In genomic region chr3:135973842-135974241, GRCm38 (mm10) we compare ENCODE assay signal across 22 mouse cellular contexts.
DNase-seq lines count a peak whose midpoint lies in the region; ATAC-seq and TF ChIP-seq lines count a peak whose summit lies in the region.
"Had no signal": no experiment of that assay in that cellular context is flagged by ENCODE, and none has a peak within 500 bp of the region (broad histone marks: within the 10 kb centered on the region; RNA-seq: fewer than 3 reads in every experiment).

No protein-coding gene starts in this region.

- no peak overlapping the region for H3K9ac ChIP-seq in kidney, embryonic 15.5 days
- no peak overlapping the region for H3K9ac ChIP-seq in kidney, postnatal 0 days (ENCODE audit: low read depth, low read length)
- H3K9ac ChIP-seq: embryonic facial prominence, embryonic 13.5 days; embryonic facial prominence, embryonic 15.5 days; forebrain, embryonic 12.5 days had no signal

- H3K4me1 ChIP-seq in kidney, embryonic 15.5 days: peaks cover 12% of the 10 kb centered on the region; the same call in 1 of the 2 replicates
- no peaks in the 10 kb centered on the region; the same call in 1 of the 2 replicates for H3K4me1 ChIP-seq in kidney, postnatal 0 days (replicated peaks; ENCODE audit: insufficient read depth, low read length)
- no peaks in the 10 kb centered on the region for H3K4me1 ChIP-seq in kidney, adult 2 months (ENCODE audit: control insufficient read depth, insufficient read depth, low read length)
- H3K4me1 ChIP-seq: embryonic facial prominence, embryonic 13.5 days; embryonic facial prominence, embryonic 15.5 days; forebrain, embryonic 10.5 days; forebrain, embryonic 12.5 days had no signal

- H3K27ac ChIP-seq in kidney, embryonic 15.5 days: no peak overlapping the region
- H3K27ac ChIP-seq in kidney, postnatal 0 days: no peak overlapping the region
- no peak overlapping the region for H3K27ac ChIP-seq in kidney, adult 2 months (ENCODE audit: insufficient read depth, low read depth, low read length)
- H3K27ac ChIP-seq: embryonic facial prominence, embryonic 13.5 days; embryonic facial prominence, embryonic 15.5 days; forebrain, embryonic 10.5 days; forebrain, embryonic 12.5 days had no signal

- no peaks in the 10 kb centered on the region for H3K27me3 ChIP-seq in kidney, embryonic 15.5 days
- no peaks in the 10 kb centered on the region for H3K27me3 ChIP-seq in kidney, postnatal 0 days (ENCODE audit: insufficient read depth, low read length)
- H3K27me3 ChIP-seq in kidney, adult 2 months (replicated peaks; ENCODE audit: control insufficient read depth, insufficient read depth, low read length): no peaks in the 10 kb centered on the region
- H3K27me3 ChIP-seq: embryonic facial prominence, embryonic 13.5 days; embryonic facial prominence, embryonic 15.5 days; forebrain, embryonic 12.5 days had no signal

- no peak for TF ChIP-seq POLR2A in kidney, adult 2 months (IDR thresholded peaks at IDR 0.05; ENCODE audit: low read depth, low read length)

- no peaks in the 10 kb centered on the region for H3K9me3 ChIP-seq in kidney, embryonic 15.5 days (replicated peaks)
- H3K9me3 ChIP-seq in kidney, postnatal 0 days (replicated peaks; ENCODE audit: low read length): no peaks in the 10 kb centered on the region
- H3K9me3 ChIP-seq: embryonic facial prominence, embryonic 13.5 days; embryonic facial prominence, embryonic 15.5 days; forebrain, embryonic 10.5 days; forebrain, embryonic 12.5 days had no signal

- H3K36me3 ChIP-seq in kidney, embryonic 15.5 days: no peaks in the 10 kb centered on the region
- no peaks in the 10 kb centered on the region for H3K36me3 ChIP-seq in kidney, postnatal 0 days (ENCODE audit: insufficient read depth, low read length)
- no peaks in the 10 kb centered on the region for H3K36me3 ChIP-seq in kidney, adult 2 months (ENCODE audit: control insufficient read depth, insufficient read depth, low read length)
- H3K36me3 ChIP-seq: embryonic facial prominence, embryonic 13.5 days; embryonic facial prominence, embryonic 15.5 days; forebrain, embryonic 10.5 days; forebrain, embryonic 12.5 days had no signal

- TF ChIP-seq CTCF in kidney, postnatal 0 days (IDR thresholded peaks at IDR 0.05; ENCODE audit: low read depth): no peak
- no peak for TF ChIP-seq CTCF in kidney, adult 2 months (conservative IDR thresholded peaks at IDR 0.05; ENCODE audit: insufficient read depth, insufficient read length, low read depth, low read length)

- H3K4me3 ChIP-seq in kidney, embryonic 15.5 days (replicated peaks): no peak overlapping the region
- no peak overlapping the region for H3K4me3 ChIP-seq in kidney, postnatal 0 days (replicated peaks; ENCODE audit: low read depth, low read length)
- no peak overlapping the region for H3K4me3 ChIP-seq in kidney, adult 2 months (ENCODE audit: insufficient read depth, low read depth, low read length)
- H3K4me3 ChIP-seq: embryonic facial prominence, embryonic 13.5 days; embryonic facial prominence, embryonic 15.5 days; erythroblast, embryonic 14.5 days; forebrain, embryonic 10.5 days; forebrain, embryonic 12.5 days had no signal

- H3K4me2 ChIP-seq in kidney, embryonic 15.5 days: no peak overlapping the region
- H3K4me2 ChIP-seq in kidney, postnatal 0 days (ENCODE audit: low read length): no peak overlapping the region
- H3K4me2 ChIP-seq: embryonic facial prominence, embryonic 13.5 days; embryonic facial prominence, embryonic 15.5 days; forebrain, embryonic 12.5 days had no signal

- WGBS in kidney, embryonic 15.5 days: 51% methylated on average over 3 of the region's 3 CpGs
- 49% methylated on average over 3 of the region's 3 CpGs for WGBS in kidney, postnatal 0 days
- 53% methylated on average over 3 of the region's 3 CpGs for WGBS in kidney, adult 2 months

- DNase-seq in kidney, adult 18-20 months: no peak
- DNase-seq in kidney, postnatal 0 days (ENCODE audit: low spot score): no peak
- no peak for DNase-seq in kidney, adult 2 months
- peak; percentile 10 for DNase-seq in brain, adult 2 months (ENCODE audit: low read depth, low spot score)
- no peak for DNase-seq in cerebellum, adult 11 months
- DNase-seq: adrenal gland, adult 2 months; adrenal gland, postnatal 10 days; adrenal gland, postnatal 25 days; cerebellum, adult 18-20 months; cerebellum, adult 8-10 months; cerebellum, adult 9-11 months; cerebellum, postnatal 14 days; cerebellum, postnatal 36 days; embryo, embryonic 11 days had no signal

- ATAC-seq in kidney, embryonic 15.5 days (replicated peaks; ENCODE audit: low FRiP score): peak; percentile 70
- peak; percentile 46; the same call in 1 of the 2 replicates for ATAC-seq in kidney, postnatal 0 days (replicated peaks; ENCODE audit: low FRiP score, low read depth)
- ATAC-seq: forebrain, embryonic 14.5 days; forebrain, embryonic 16.5 days had no signal
